Mouse (Mus musculus): ENCODE data around the gene Xylb. TPM values are rescaled to one million over a fixed set of nuclear protein-coding genes. Genes with fewer than 3 reads are reported as not detected.

Xylb gene
- polyA plus RNA-seq, 1 experiment from 2014 or later = 12.5 TPM

GRCm38 (mm10) chr9:119339106-119339505, 18.1 kb upstream of the Xylb start:
- peak overlapping the region; percentile 90 for H3K4me2 ChIP-seq (ENCODE audit: low read length)
- 46% methylated on average over 7 of the region's 7 CpGs for WGBS
- ATAC-seq (replicated peaks; ENCODE audit: low FRiP score, low TSS enrichment, low read depth) = no peak

GRCm38 (mm10) chr9:119339558-119340211, 17.5 kb upstream of the Xylb start, which contains the start of gene Acaa1a:
Gene Acaa1a, plus strand, starts transcription at chr9:119339676.
- Histone ChIP-seq H3K4me3 (ENCODE audit: low read depth, low read length) (peak within 1 kb of the TSS; percentile 72), H3K27ac (ENCODE audit: low read depth) (peak within 1 kb of the TSS; percentile 88), H3K9me3 (ENCODE audit: control insufficient read depth, low read length) (no peaks in the 10 kb centered on the region), H3K4me2 (ENCODE audit: low read length) (peak within 1 kb of the TSS; percentile 90), H3K9ac (ENCODE audit: low read length) (peak within 1 kb of the TSS; percentile 58), H3K27me3 (replicated peaks; ENCODE audit: control insufficient read depth, insufficient read depth, low read length) (no peaks in the 10 kb centered on the region), H3K4me1 (replicated peaks; ENCODE audit: control insufficient read depth, insufficient read depth, low read length) (peaks cover 13% of the 10 kb centered on the region), H3K36me3 (ENCODE audit: control insufficient read depth, insufficient read depth, low read length) (peaks cover 27% of the 10 kb centered on the region)
- DNase-seq (ENCODE audit: low spot score) (peak; percentile 84), ATAC-seq (replicated peaks; ENCODE audit: low FRiP score, low TSS enrichment, low read depth) (0 out of 2 replicates have a peak, but pooled peaks have one; percentile 18)
- WGBS = under 1% methylated on average over 43 of the region's 43 CpGs

More at GRCm38 (mm10) chr9:119339106-119339505, 18.1 kb upstream of the Xylb start:
- Histone ChIP-seq H3K4me3 (ENCODE audit: low read depth, low read length) (peak overlapping the region; percentile 72), H3K9ac (ENCODE audit: low read length) (peak overlapping the region; percentile 58), H3K4me1 (replicated peaks; ENCODE audit: control insufficient read depth, insufficient read depth, low read length) (peaks cover 13% of the 10 kb centered on the region), H3K27ac (ENCODE audit: low read depth) (peak overlapping the region; percentile 62; the same call in 1 of the 2 replicates), H3K27me3 (replicated peaks; ENCODE audit: control insufficient read depth, insufficient read depth, low read length) (no peaks in the 10 kb centered on the region), H3K9me3 (ENCODE audit: control insufficient read depth, low read length) (no peaks in the 10 kb centered on the region), H3K36me3 (ENCODE audit: control insufficient read depth, insufficient read depth, low read length) (peaks cover 22% of the 10 kb centered on the region)
- DNase-seq (ENCODE audit: low spot score) = no peak

GRCm38 (mm10) chr9:119340212-119340580, 17.0 kb upstream of the Xylb start:
- Histone ChIP-seq H3K9me3 (ENCODE audit: control insufficient read depth, low read length) (no peaks in the 10 kb centered on the region), H3K4me1 (replicated peaks; ENCODE audit: control insufficient read depth, insufficient read depth, low read length) (peaks cover 13% of the 10 kb centered on the region), H3K9ac (ENCODE audit: low read length) (peak overlapping the region; percentile 58), H3K27ac (ENCODE audit: low read depth) (peak overlapping the region; percentile 88), H3K27me3 (replicated peaks; ENCODE audit: control insufficient read depth, insufficient read depth, low read length) (no peaks in the 10 kb centered on the region), H3K36me3 (ENCODE audit: control insufficient read depth, insufficient read depth, low read length) (peaks cover 32% of the 10 kb centered on the region), H3K4me3 (ENCODE audit: low read depth, low read length) (peak overlapping the region; percentile 72), H3K4me2 (ENCODE audit: low read length) (peak overlapping the region; percentile 90)
- 4% methylated on average over 8 of the region's 8 CpGs for WGBS
- no peak for ATAC-seq (replicated peaks; ENCODE audit: low FRiP score, low TSS enrichment, low read depth)
- no peak for DNase-seq (ENCODE audit: low spot score)

- DNase-seq (ENCODE audit: low spot score) (peak; percentile 92), ATAC-seq (replicated peaks; ENCODE audit: low FRiP score, low TSS enrichment, low read depth) (peak; percentile 97)
- peaks cover 39% of the 10 kb centered on the region for H3K36me3 ChIP-seq (ENCODE audit: control insufficient read depth, insufficient read depth, low read length)
- under 1% methylated on average over 68 of the region's 68 CpGs for WGBS
- H3K27ac ChIP-seq (ENCODE audit: low read depth) = peak within 1 kb of the TSS; percentile 88
- H3K4me1 ChIP-seq (replicated peaks; ENCODE audit: control insufficient read depth, insufficient read depth, low read length) = peaks cover 13% of the 10 kb centered on the region
- H3K4me3 ChIP-seq (ENCODE audit: low read depth, low read length) = peak within 1 kb of the TSS; percentile 72
- peak within 1 kb of the TSS; percentile 71 for H3K9ac ChIP-seq (ENCODE audit: low read length)
- peak within 1 kb of the TSS; percentile 90 for H3K4me2 ChIP-seq (ENCODE audit: low read length)
- H3K27me3 ChIP-seq (replicated peaks; ENCODE audit: control insufficient read depth, insufficient read depth, low read length) = no peaks in the 10 kb centered on the region
- no peaks in the 10 kb centered on the region for H3K9me3 ChIP-seq (ENCODE audit: control insufficient read depth, low read length)
These were observed 16.0 kb upstream of the Xylb start, which contains the start of gene Myd88 for GRCm38 (mm10) chr9:119340909-119341816. Gene Myd88, minus strand, starts transcription at chr9:119341411.

GRCm38 (mm10) chr9:119342728-119343127, 14.5 kb upstream of the Xylb start:
- peaks cover 46% of the 10 kb centered on the region for H3K36me3 ChIP-seq (ENCODE audit: control insufficient read depth, insufficient read depth, low read length)
- DNase-seq (ENCODE audit: low spot score) (no peak), ATAC-seq (replicated peaks; ENCODE audit: low FRiP score, low TSS enrichment, low read depth) (no peak)
- H3K27ac ChIP-seq (ENCODE audit: low read depth) = no peak overlapping the region
- no peak overlapping the region for H3K9ac ChIP-seq (ENCODE audit: low read length)
- peaks cover 13% of the 10 kb centered on the region for H3K4me1 ChIP-seq (replicated peaks; ENCODE audit: control insufficient read depth, insufficient read depth, low read length)
- H3K4me3 ChIP-seq (ENCODE audit: low read depth, low read length) = no peak overlapping the region
- no peak overlapping the region for H3K4me2 ChIP-seq (ENCODE audit: low read length)
- no peaks in the 10 kb centered on the region for H3K27me3 ChIP-seq (replicated peaks; ENCODE audit: control insufficient read depth, insufficient read depth, low read length)
- H3K9me3 ChIP-seq (ENCODE audit: control insufficient read depth, low read length) = no peaks in the 10 kb centered on the region
- 77% methylated on average over 7 of the region's 7 CpGs for WGBS

- peaks cover 11% of the 10 kb centered on the region for H3K4me1 ChIP-seq (replicated peaks; ENCODE audit: control insufficient read depth, insufficient read depth, low read length)
- no peak for DNase-seq (ENCODE audit: low spot score)
- no peak for ATAC-seq (replicated peaks; ENCODE audit: low FRiP score, low TSS enrichment, low read depth)
- H3K4me2 ChIP-seq (ENCODE audit: low read length) = no peak overlapping the region
- peaks cover 77% of the 10 kb centered on the region for H3K36me3 ChIP-seq (ENCODE audit: control insufficient read depth, insufficient read depth, low read length)
- no peak overlapping the region for H3K4me3 ChIP-seq (ENCODE audit: low read depth, low read length)
- no peak overlapping the region for H3K9ac ChIP-seq (ENCODE audit: low read length)
- no peak overlapping the region for H3K27ac ChIP-seq (ENCODE audit: low read depth)
- H3K9me3 ChIP-seq (ENCODE audit: control insufficient read depth, low read length) = no peaks in the 10 kb centered on the region
- 88% methylated on average over 8 of the region's 8 CpGs for WGBS
- no peaks in the 10 kb centered on the region for H3K27me3 ChIP-seq (replicated peaks; ENCODE audit: control insufficient read depth, insufficient read depth, low read length)
These were observed 10.8 kb upstream of the Xylb start for GRCm38 (mm10) chr9:119346376-119346775.

- no peaks in the 10 kb centered on the region for H3K27me3 ChIP-seq (replicated peaks; ENCODE audit: control insufficient read depth, insufficient read depth, low read length)
- no peak for ATAC-seq (replicated peaks; ENCODE audit: low FRiP score, low TSS enrichment, low read depth)
- no peak for DNase-seq (ENCODE audit: low spot score)
- WGBS = 90% methylated on average over 3 of the region's 3 CpGs
- H3K4me2 ChIP-seq (ENCODE audit: low read length) = no peak overlapping the region
- H3K9me3 ChIP-seq (ENCODE audit: control insufficient read depth, low read length) = no peaks in the 10 kb centered on the region
- H3K4me1 ChIP-seq (replicated peaks; ENCODE audit: control insufficient read depth, insufficient read depth, low read length) = no peaks in the 10 kb centered on the region
- no peak overlapping the region for H3K27ac ChIP-seq (ENCODE audit: low read depth)
- no peak overlapping the region for H3K9ac ChIP-seq (ENCODE audit: low read length)
- H3K4me3 ChIP-seq (ENCODE audit: low read depth, low read length) = no peak overlapping the region
- H3K36me3 ChIP-seq (ENCODE audit: control insufficient read depth, insufficient read depth, low read length) = peaks cover 50% of the 10 kb centered on the region
These were observed 6.7 kb upstream of the Xylb start for GRCm38 (mm10) chr9:119350531-119350930.

- 85% methylated on average over 10 of the region's 10 CpGs for WGBS
- DNase-seq (ENCODE audit: low spot score) = no peak
- ATAC-seq (replicated peaks; ENCODE audit: low FRiP score, low TSS enrichment, low read depth) = no peak
These were observed 6.1 kb upstream of the Xylb start for GRCm38 (mm10) chr9:119350947-119351705.

More at GRCm38 (mm10) chr9:119350947-119351705, 6.1 kb upstream of the Xylb start:
- Histone ChIP-seq H3K9me3 (ENCODE audit: control insufficient read depth, low read length) (no peaks in the 10 kb centered on the region), H3K9ac (ENCODE audit: low read length) (no peak overlapping the region), H3K36me3 (ENCODE audit: control insufficient read depth, insufficient read depth, low read length) (peaks cover 45% of the 10 kb centered on the region), H3K4me2 (ENCODE audit: low read length) (no peak overlapping the region), H3K4me3 (ENCODE audit: low read depth, low read length) (no peak overlapping the region), H3K27me3 (replicated peaks; ENCODE audit: control insufficient read depth, insufficient read depth, low read length) (no peaks in the 10 kb centered on the region), H3K27ac (ENCODE audit: low read depth) (no peak overlapping the region), H3K4me1 (replicated peaks; ENCODE audit: control insufficient read depth, insufficient read depth, low read length) (no peaks in the 10 kb centered on the region)

Data from intestine, embryonic 14.5 days (tissue).